Mouse (Mus musculus) layer of hippocampus, postnatal 10 days (tissue): ENCODE results near the gene Accsl. TPM values are rescaled to one million over a fixed set of nuclear protein-coding genes. Genes with fewer than 3 reads are reported as not detected.

Experiments used
- DNase-seq, 2 experiments: peaks; one replicate each; pipeline ENCODE4 v3.0.0; 2021; ENCODE audit warnings: low spot score in 2 of 2
- total RNA-seq, 2 experiments: library from RNA; stranded (reverse); gene quantifications; 2 replicates each; pipeline ENCODE4 v1.2.3; 2021

The Accsl gene
- total RNA-seq, 2 experiments from 2014 or later: 0.34 to 0.47 TPM

DNA sequence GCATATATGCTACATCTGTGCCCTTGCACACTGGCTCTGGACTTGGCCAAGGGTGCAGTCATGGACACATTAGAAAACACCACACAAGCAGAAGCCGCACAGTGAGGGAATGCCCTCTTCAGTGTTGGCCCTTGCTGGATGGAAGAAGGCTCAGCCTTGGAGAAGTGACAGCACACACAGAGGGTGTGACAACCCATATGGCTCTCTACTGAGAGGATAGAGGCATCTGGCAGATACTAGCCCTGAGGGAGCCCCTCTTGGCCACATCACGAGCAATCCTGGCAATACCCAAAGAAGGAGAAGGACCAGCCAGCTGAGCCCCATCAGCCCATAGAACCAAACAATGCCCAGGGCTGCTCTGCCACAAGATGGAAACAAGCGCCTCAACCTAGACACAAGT lies 5.6 kb upstream of the Accsl start:
- peak; percentile 10 to 24 for DNase-seq

- DNase-seq: no peak
Observed at GRCm38 (mm10) chr2:93874227-93874514, 5.2 kb upstream of the Accsl start.

- DNase-seq: peak in 1 of 2 experiments; percentile 12
Observed at GRCm38 (mm10) chr2:93873449-93874226, 4.7 kb upstream of the Accsl start.

DNA sequence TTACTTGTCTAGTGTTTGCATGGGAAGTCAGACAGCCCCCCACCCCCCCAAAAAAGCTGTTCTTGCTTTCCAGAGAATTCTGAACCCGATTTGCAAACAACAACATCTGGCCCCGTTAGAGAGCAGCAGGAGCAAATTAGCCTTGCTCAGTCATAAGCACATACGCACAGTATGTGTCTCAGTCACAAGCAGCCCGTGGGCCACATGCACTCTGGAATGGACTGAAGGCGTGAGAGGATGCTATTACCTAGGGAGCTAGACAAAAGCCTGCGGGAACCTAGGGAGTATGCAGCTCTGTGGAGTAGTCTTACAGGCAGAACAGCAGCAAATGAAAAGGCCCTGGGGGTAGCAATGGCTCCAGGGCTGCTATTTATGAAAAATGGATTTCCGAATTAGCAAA lies 3.3 kb upstream of the Accsl start:
- no peak for DNase-seq

- no peak for DNase-seq
Observed at GRCm38 (mm10) chr2:93871411-93871925, 2.5 kb upstream of the Accsl start.

DNA sequence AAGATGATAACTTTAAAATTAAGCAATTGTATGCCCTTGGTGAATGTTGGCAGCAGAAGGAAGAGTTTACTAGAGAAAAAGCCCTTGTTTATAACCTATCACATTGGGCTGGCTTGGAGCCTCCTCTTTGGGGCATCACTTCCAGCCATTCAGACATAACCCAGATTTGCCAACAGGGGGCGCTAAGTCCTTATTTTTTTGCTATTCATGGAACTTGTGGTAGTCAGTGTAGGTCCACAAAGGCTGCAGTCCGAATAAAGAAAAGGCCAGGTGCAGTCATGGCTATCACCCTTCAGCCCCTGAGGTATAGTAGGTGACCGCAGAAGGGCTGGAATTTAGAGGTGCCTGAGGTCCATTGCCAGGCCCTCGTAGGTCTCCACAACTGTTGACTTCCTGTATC lies 1.9 kb upstream of the Accsl start:
- peak; percentile 84 to 86 for DNase-seq

GRCm38 (mm10) chr2:93868566-93868965 lies 391 bp downstream of the Accsl start:
- DNase-seq: no peak

DNA sequence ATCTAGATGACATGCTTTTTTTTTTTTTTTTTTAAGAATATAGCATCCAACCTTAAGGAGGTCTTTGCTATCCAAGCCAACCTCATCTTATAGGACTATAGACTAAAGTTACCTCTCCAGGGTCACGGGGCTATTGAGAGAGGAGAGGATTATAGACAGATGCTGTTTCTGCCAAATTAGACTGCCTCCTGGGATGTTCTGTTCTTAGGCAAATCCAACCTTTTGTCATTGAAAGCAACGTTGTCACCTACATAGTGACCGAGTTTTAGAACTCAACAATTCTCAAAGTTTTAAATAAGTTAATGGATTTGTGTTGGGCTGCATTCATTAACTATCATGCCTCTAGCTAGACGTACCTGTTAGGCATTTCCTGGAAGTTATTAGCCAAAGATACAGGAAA lies 5.7 kb downstream of the Accsl start:
- DNase-seq: no peak

- DNase-seq: no peak
Observed at GRCm38 (mm10) chr2:93858845-93859244, 10.1 kb downstream of the Accsl start.

- DNase-seq: no peak
Observed at GRCm38 (mm10) chr2:93851303-93851702, 17.7 kb downstream of the Accsl start.

DNA sequence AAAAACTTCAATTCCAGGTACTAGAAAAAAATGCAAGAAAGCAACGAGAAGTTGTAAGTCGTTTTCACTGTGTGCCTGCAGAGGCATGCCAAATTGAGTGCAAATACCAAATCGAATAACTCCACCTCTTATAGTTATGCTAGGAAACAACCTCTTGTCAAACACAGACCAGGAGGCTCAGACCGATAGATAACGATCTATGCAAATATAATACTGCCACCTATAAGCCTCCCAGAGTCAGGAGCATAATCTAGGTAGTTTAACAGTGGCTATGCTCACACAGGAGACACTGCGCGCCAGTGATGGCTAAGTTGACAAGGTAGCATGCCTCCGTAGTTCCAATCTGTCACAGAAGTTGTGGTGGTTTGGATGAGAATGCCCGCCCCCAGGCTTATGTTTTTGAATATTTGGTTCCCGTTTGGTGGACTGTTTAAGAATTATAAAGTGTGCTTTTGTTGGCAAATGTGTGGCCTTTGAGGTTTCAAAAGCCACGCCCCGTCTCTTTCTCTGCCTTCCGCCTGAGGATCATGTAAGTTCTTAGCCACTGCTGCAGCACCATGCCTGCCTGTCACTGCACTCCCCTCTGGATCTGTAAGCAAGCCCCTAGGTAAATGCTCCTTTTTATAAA lies 18.5 kb downstream of the Accsl start:
- no peak for DNase-seq

DNA sequence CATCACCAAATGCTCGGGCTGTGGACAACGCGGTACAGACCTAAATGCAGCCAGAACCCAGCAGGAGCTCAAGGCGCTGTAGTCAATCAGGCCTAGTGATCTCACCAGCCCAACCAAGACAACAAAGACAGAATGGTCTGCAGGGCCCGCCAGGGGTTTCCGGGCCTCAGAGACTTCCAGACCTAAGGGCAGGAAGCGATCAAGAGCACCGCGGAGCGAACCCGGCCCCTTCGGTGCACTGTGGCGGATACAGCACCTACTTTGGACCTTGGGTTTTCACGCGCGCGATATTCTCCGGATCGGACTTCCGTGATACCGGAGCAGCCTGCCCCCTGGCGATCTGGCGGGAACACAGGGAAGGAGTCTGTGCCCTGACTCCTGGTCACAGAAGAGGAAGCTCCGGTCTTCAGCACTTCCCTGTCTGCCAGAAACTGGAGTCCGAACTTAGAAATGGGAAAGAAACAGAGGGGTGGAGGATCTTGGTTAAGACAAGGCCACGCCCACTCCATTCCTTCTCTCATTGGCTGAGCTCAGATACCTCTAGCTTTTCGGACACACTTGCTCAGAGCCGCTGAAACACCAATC lies 19.4 kb downstream of the Accsl start, which contains the start of gene Accs:
Accs (minus strand) TSS at position 439 of the 585 bp plus-strand sequence.
- peak; percentile 57 to 68 for DNase-seq

- no peak for DNase-seq
Observed at GRCm38 (mm10) chr2:93841349-93841748, 27.6 kb downstream of the Accsl start.

DNA sequence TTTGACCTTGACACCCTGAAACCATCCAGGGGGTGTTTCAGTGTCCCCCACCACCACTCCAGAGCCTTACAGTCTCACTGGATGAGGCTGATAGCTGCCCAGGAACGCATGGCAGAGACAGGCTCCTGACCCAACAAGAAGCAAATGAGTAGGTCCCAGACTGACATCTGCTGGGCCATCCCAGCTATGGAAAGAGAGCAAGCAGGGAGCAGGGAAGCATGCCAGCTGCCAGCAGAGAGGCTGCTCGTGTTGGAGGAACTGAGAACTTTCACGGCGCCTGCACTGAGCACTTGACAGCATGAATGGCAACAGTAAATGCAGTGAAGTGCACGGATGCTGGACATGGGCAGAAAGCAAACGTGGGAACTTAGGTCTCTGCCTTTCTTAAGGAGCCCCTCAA lies 28.8 kb downstream of the Accsl start:
- DNase-seq: peak in 1 of 2 experiments; percentile 20

- DNase-seq: no peak
Observed at GRCm38 (mm10) chr2:93838931-93839330, 30.0 kb downstream of the Accsl start.

DNA sequence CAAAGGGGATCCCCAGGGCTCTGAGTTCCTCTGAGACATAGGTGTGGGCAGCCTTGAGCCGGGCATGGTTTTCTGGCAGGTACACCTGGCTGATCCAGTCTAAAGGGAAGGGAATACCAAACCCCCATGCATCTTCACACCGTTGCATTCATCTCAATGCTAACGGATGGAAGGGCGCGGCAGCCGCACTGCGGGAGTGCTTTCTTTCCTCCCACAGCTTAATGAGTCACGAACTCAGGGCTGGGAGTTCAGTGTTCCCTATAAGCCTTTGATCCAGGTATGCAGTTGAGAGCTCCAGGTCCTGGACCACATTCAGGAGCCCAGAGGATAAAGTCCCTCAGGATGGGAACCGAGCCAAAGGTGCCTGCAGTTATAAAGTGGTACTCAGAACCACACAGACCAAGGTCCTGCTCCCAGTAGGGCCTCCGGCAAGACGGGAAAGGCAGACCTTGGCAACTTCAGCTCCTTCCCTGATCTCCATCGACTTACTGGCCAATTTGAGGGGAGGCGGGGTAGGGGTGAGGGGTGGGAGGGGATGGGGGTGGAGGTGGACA lies 32.6 kb downstream of the Accsl start:
- no peak for DNase-seq

DNA sequence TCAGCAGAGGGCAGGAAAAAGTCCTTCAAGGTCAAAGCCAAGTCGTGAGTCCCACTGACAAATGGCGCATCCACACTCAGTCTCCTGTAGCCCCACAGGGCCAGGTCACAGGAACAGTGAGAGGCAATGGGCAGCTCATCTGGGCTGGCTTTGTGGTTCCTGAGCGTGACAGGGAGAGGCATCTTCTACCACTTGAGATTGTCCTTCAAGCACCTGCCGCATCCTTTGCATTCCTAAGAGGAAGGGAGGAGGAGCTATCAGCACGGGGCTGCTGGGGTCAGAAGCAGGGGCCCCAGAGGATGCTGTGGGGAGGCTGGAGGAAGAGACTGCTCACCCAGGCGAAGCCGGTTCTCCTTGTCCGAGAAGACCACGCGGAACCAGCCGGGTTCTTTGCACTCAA lies 33.4 kb downstream of the Accsl start:
- DNase-seq: no peak

DNA sequence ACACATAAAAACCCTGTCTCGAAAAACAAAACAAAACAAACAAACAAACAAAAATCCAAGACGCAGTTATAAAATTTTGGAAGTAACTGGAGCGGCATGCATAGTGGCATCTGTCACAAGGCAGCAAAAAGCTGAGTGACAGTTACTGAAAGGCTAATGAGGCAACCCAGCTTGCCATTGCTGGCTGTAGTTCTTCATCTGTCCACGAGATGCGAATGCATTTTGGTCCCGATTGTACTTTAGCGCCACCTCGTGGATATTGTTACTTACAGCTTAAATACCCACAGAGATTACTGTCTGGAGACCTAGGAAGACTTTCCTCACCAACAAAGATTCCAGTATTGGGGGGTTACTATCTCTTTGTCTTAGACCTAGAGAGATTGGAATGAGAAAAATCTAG lies 45.4 kb downstream of the Accsl start:
- peak; percentile 68 to 76 for DNase-seq

GRCm38 (mm10) chr2:93822045-93822749 lies 46.8 kb downstream of the Accsl start, which contains the start of gene Ext2:
TSS of gene Ext2 (minus strand) at chr2:93822568.
- peak; percentile 95 to 96 for DNase-seq

DNA sequence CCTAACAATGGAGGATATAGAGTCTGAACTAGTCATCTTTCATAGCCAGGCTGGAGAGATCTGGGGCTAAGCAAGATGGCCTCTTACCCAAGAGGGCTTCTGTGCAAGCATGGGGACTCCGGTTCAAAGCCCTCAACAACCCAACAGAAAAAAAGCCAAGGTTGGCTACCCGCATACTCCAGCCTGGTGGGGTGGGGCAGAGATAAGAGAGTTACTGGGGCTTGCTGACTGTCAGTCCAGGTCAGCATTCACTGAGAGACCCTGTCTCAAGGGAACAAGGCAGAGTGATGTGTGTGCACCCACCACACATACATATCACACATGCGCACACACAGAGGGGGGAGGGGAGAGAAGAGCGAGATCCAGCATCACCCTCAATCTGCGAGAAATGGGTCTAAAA lies 51.2 kb downstream of the Accsl start:
- no peak for DNase-seq

DNA sequence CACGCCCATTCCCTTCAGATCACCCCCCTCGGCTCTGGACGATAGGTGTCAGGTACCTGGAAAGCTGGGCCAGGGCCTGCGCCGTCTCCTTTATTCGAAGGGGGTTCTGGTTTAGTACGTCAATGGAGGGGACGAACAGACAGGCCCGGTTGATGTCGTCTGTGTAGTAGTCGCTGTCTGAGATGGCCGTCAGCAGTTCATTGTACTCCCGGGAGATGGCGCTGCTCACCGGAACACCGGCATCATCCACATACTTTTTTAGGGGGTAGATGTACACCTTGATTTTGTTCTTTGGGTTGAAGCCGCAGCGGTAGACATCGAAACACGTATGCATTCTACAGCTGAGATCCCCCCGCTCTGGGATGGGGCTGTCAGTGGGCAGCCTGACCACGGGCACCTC lies 55.6 kb downstream of the Accsl start:
- DNase-seq: no peak
